Mouse (Mus musculus) NIH3T3 (cell line): Measurements from ENCODE around the gene Tph1.
A peak's percentile ranks its signal among the peaks of the same experiment; 100 is the strongest.
"Not testable (repeated sequence)": the region's sequence is repeated elsewhere in the genome, so short reads cannot be mapped to it uniquely, and the experiment has no call there.

ENCODE experiments used
- DNase-seq: peaks from one replicate; pipeline ENCODE4 v3.0.0-alpha.2; 2012; ENCODE audit warnings: low read depth

Gene Tph1

DNA sequence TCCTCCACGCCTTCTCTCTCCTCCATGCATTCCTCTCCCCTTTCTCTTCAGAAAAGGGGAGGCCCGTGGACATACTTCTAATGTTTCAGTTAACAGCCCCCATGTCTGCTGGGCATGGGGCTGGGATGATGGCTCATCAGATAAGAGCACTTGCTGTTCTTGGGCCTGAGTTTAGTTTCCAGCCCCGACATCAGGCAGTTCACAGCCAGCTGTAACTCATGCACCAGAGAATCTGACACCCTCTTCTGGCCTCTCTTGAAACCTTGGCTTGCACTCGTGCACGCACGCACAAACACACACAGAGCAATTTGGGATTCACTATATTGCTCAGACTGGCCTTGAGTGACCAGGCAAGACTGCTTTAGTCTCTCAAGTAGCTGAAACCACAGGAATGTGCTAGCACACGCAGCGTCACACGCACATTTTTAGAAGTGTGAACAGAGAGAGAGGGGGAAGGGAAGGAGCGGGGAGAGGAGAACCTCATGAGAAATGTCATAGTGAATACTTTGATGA, at the start of gene Tph1:
Gene Tph1, minus strand, starts transcription at position 378 of the 513 bp plus-strand sequence.
- DNase-seq = peak; percentile 56

DNA sequence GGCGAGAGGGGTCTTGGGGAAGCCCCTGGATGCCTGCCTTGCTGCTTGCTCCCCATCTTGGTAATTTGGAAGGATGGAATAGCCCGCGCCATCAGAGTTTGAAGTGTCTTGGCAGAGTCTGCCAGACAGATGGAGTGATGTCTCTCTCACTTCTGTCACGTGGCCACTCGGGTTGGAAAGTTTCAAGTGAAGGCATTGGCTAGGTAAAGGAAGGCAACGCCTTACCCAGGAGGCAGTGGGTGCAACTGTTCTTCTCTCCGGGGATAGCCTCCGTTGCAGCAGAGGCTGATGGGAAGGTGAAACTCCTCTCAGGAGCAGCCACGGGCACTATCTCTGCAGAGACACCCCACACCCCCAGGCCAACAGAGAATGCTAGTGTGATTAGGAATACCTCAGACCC, 48.1 kb upstream of the Tph1 start:
- peak; percentile 9 for DNase-seq

GRCm38 (mm10) chr7:46719526-46719925, 47.2 kb upstream of the Tph1 start:
- DNase-seq = peak; percentile 85

GRCm38 (mm10) chr7:46718591-46719270, 46.4 kb upstream of the Tph1 start:
- no peak for DNase-seq

- DNase-seq = peak; percentile 72
Measured at GRCm38 (mm10) chr7:46716897-46717296, 44.6 kb upstream of the Tph1 start.

GRCm38 (mm10) chr7:46715600-46715999, 43.3 kb upstream of the Tph1 start, which contains the start of gene Saa3:
Saa3 (minus strand) TSS chr7:46715700.
- DNase-seq = no peak

DNA sequence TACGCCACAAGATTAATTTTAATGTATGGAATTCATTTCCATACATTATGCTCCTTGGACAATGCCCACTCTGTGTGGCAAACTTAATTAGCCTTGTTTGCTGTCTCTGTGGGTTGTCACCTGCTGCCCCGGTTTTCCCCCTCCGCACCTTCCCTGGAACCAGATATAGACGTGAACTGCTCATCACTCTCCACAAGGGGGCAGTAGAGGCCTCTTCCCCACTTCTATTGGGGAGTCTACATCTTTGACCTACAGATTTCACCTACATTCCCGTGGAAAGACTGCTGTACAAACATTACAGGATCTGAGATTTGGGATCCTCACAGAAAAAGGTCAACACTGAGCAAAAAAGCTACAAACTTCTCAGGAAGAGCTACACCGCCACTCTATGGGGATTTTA, 42.2 kb upstream of the Tph1 start:
- peak; percentile 81 for DNase-seq

DNA sequence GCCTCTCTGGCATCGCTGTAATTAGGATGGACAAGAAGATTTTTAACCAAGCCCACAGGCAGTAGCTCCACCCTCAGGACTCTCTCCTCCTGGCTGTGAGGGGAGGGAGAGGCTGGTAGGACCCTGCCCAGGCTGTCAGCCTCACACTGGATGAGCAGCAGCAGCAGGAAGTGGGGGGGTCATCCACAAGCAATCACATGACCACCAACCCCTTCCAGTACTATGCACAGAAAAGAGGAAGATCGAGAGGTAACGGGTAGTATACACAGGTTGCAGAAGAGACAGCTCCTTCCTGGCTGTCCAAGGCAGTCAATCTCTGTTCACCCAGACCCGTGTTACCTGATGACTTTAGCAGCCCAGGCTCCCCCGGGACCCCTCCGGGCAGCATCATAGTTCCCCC, 39.9 kb upstream of the Tph1 start:
- DNase-seq = no peak

DNA sequence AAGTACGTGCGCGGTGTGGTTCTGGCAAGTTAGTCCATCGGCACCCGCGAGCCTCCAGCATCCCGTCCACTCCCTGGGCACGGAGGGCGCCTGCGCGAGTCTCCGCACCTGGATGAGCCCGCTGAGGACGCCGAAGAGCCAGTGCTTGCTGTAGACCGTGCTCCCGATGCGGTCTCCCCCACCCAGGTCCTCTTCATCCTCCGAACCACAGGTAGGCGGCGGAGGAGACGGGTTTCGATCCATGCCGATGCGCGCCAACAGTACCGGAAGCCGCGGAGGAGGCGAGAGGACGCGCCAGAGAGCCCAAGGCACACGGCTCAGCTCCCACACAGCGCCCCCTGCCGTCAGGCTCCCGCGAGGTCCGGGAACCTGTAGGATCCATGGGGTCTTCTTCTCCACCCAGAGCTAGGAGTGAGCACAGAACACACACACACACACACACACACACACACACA, 38.1 kb upstream of the Tph1 start, which contains the start of gene Saal1:
Gene Saal1, minus strand, starts transcription at position 291 of the 455 bp plus-strand sequence.
- DNase-seq = peak; percentile 96

DNA sequence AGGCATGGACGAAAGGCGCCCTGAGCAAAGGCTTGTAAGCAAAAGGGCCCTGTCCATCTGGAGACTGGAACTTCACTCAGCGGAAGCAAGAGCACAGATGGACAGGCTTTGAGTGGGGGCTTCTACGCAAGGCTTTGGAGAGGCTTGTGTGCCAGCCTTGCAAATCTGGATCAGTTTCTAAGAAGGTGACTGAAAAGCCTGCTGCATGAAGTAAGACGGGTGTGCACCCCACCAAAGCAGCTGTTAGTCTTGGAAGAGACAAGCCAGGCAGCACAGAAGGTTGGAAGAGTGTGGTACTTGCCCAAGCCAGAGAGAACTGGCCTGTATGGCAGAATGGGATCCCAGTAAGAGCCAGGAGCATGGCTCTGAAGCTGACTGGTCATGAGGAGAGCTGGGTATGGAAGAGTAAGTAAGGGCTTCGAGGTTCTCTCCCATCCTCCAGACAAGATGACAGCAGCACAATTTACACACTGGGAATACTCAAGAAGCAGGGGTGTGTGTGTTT, 28.2 kb upstream of the Tph1 start:
- no peak for DNase-seq

DNA sequence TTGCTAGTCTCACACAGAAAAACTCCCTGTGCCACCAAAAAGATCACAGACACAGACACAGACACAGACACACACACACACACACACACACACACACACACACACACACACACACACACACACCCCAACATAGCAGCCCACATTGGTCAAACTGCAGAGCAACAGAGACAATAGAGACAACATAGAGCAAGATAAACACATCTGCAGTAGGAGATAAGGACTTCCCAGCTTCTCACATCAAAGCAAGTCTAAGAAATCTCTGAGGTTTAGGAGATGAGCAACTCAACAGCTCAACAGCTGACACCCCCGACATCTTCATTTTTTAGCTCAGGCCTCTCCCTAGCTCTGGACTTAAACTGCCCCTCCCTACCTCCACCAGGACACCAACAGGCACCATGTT, 24.4 kb upstream of the Tph1 start:
- no peak for DNase-seq

GRCm38 (mm10) chr7:46686827-46687226, 14.5 kb upstream of the Tph1 start:
- DNase-seq = no peak

DNA sequence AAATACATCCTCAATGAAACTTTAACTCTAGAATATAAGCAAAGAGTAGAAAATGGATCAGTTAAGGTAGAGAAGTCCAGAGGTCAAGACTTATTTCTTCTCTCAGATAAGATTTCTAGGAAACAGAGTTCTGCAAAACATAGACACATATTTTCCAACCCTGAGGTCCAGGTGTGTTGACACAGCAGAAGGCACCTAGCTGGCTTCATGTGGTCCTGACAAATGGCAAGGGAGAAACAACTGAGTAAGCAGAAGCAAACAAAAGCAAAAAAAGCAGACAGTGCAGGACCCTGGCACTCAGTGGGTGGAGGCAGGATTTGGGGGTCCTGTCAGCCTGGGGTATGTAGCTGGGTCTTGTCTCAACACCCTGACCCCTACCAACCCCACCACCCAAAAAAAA, 8.4 kb upstream of the Tph1 start:
- DNase-seq = no peak

- not testable (repeated sequence) for DNase-seq
Measured at GRCm38 (mm10) chr7:46679044-46679443, 6.7 kb upstream of the Tph1 start.

DNA sequence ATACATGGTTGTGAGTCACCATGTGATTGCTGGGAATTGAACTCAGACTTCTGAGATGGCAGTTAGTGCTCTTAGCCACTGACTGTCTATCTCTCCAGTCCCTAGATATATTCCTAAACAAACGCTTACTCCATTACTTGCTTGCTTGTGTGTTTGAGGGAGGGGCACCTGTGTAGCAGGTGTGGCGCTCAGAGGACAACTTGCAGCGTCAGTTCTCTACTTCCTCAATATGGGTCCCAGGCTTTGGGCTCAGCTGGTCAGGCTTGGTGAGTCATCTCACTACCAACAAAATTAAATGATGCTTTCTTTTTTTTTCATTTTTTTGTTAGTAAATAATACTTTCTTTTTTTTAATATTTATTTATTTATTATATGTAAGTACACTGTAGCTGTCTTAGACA, 6.1 kb upstream of the Tph1 start:
- no peak for DNase-seq

GRCm38 (mm10) chr7:46676808-46677360, 4.5 kb upstream of the Tph1 start:
- DNase-seq = no peak

DNA sequence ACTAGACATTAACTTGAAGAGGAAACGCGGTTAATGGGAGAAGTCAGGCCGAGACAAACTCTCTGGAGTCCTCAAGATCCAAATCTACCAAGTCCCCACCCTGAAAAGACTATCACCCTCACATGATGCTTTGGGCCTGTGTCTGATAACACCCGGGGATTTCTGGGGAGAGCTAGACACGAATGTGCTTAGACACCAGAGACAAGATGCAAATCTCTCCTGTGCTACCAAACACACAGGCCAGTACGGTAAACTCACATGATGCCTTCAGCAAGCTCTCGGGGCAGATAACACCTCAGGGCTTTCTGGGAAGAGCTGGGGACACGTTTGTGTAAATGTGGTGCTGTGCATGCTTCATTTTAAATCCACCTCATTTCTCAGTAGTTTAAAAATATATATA, 3.5 kb upstream of the Tph1 start:
- no peak for DNase-seq

- no peak for DNase-seq
Measured at GRCm38 (mm10) chr7:46675061-46675460, 2.7 kb upstream of the Tph1 start.

GRCm38 (mm10) chr7:46667256-46667655, 5.1 kb downstream of the Tph1 start:
- no peak for DNase-seq

GRCm38 (mm10) chr7:46665236-46665635, 7.1 kb downstream of the Tph1 start:
- peak; percentile 65 for DNase-seq

DNA sequence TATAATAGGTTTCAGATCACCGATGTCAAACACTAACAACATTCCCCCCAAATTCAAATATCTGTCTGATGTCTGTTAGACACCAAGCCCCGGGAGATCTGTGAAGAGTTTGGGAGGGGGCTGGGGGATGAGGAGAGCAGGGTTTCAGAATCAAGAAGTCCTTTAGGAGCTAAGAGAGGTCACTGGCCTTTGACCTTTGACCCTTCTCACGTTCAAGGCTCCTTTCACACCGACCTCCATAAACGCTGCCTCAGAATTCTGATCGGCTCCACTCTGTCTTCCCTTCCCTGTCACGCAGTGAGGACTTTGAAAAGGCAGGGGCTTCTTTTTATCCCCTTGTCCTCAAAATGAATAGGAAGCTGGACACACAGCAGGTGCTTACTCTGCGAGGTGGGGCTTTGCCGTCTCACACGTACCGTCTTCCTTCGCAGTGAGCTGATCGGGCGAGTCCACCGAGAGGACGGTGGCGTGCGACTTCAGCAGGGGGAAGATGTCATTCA, 10.7 kb downstream of the Tph1 start:
- DNase-seq = no peak

DNA sequence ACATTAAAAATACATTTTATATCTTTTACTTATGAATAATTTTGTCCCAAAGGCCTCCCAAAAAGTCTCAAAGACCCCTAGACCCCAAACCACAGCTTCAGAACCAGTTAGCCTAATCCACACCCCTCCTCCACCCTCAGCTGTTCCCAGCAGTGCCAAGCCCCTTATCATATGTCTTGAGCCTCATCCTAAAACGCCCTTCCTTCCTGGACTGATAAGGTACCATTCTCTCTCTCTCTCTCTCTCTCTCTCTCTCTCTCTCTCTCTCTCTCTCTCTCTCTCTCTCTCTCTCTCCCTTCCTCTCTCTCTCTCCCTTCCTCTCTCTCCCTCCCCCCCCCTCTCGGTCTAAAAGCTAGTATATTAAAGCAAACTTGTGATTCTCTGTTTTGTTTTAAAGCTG, 20.1 kb downstream of the Tph1 start:
- DNase-seq = no peak

- peak; percentile 56 for DNase-seq
Measured at GRCm38 (mm10) chr7:46650231-46650630, 22.1 kb downstream of the Tph1 start.
